Mouse (Mus musculus): ENCODE data around the gene Clip4. TPM values are rescaled to one million over a fixed set of nuclear protein-coding genes. Genes with fewer than 3 reads are reported as not detected.

The Clip4 gene
- total RNA-seq, 2 experiments from 2014 or later = 73.0 to 82.8 TPM

DNA sequence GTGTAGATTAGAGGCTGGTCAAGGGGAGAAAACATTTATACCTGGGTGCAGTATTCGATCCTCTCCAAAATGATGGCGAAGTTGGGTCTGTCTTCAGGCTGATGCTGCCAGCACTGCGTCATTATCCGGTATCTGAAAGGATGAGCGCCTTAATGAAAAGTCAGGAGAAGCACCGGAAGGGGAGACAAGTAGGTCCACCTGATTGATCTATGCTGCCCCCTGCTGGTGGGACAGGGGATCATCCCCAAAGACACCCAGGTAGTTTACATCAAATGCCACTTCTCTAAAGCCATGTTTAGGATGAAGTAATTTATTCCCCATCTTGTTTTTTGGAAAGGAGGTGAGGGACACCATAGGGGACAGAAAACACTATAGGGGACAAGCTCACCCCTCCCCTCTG, 105.8 kb downstream of the Clip4 start:
- peak; percentile 29 to 33 for DNase-seq

DNA sequence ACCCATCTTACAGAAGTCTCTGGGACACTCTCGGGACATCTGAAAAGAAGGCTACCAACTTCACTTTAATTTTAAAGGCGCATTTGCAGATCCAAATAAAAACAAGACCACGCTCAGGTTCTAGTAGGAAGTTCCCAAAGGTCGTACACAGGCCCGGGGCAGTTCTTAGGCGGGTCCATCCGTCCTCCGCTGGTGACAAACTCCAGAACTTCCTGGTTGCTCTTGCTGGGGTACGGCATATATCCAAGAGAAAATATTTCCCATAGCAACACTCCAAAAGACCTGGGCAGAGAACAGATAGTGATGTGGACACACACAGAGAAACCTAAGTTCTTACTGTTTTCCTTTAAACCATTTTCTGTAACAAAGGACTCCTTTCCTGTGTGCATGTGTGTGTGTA, 106.5 kb downstream of the Clip4 start:
- no peak for DNase-seq

DNA sequence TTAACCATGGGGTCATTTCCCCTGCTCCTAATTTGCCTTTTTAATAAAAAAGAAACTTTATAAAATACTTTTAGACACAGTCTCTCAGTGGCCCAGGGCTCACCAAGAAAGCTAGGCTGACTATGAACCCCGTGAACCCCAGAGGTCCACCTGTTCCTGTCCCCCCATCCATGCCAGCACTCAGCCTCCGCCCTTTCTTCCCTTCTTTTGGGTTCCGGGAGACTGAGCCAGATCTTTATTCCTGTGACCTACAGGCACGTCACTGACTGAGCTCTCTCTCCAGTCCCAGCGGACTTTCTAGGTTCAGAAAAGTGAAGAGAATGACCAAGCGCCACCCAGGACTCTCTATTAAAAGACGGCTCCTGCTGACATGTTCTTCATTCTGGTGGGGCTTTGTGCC, 107.2 kb downstream of the Clip4 start:
- DNase-seq = no peak

DNA sequence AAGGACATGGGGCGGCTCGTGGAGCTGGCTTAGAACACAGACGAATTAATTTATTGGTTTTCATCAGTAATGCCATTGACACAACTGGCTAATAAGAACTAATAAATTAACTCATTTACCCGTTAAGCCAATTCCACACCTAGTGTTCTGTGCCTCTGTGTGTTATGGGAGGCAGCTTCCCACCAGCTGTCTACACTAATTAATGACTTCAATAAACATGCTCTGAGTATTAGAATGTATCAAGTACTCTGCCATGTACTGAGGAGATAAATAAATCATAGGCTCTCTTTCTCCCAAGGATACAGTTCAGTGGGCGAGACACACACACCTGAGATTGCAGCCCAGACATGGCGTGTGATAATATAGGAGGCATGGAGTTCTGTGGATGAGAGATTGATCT, 113.1 kb downstream of the Clip4 start:
- no peak for DNase-seq

DNA sequence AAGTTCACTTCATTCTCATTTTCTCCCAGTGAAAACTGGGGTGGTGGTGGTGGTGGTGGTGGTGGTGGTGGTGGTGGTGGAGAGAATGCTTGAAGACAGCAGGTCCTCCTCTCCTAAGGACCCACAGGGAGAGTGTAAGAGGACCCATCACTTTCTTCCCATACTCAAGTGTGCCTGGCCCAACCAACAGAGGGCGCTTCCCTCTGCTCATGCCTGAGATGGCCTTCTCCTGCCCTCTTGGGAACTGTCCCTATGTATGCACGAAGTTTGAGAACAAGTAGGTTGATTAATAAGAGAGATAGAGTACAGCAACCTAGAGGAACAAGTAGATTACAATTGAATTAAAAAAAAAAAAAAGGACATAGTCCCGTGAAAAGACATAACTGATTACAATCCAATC, 140.8 kb downstream of the Clip4 start:
- DNase-seq = no peak

DNA sequence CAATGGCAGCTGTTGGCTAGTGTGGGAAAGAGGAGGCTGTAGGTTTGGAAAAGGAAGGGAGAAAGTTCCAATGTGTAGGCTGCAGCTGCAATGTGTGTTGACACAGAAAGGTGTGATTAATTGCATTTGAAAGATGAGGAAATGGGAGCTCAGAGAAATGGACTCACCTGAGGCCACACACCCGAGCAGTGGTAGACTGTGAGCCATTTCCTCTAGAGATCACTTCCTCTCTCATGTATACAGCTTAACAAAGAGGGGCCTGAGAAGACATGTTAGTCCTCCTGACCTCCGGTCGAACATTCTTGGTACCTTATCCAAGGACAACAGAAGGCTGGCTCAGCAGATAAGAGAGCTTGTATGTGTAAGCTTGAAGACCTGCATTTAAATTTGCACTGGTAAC, 144.9 kb downstream of the Clip4 start:
- DNase-seq = no peak

Other genes starting within 250 kb of the Clip4 start
- under 1 TPM; 0.53 to 0.55 TPM for gene Ndc80, start 241.6 kb upstream of the Clip4 start, total RNA-seq (2021)
- 1 to 10 TPM; 1.2 to 1.3 TPM for gene Spdya, start 216.4 kb upstream of the Clip4 start, total RNA-seq (2021)
- 10 to 100 TPM; 24.4 to 27.1 TPM for gene Wdr43, start 152.6 kb upstream of the Clip4 start, total RNA-seq (2021)
- 1 to 10 TPM; 1.0 to 1.6 TPM for gene Togaram2, start 95.2 kb upstream of the Clip4 start, total RNA-seq (2021)
- under 1 TPM in 1 of 2 experiments, not detected in 1; 0.07 TPM for gene Pcare, start 15.6 kb upstream of the Clip4 start, total RNA-seq (2021)

Measured in layer of hippocampus, postnatal 36 days (tissue).